Mouse (Mus musculus): ENCODE measurements around the gene Pttg1.

Gene Pttg1

DNA sequence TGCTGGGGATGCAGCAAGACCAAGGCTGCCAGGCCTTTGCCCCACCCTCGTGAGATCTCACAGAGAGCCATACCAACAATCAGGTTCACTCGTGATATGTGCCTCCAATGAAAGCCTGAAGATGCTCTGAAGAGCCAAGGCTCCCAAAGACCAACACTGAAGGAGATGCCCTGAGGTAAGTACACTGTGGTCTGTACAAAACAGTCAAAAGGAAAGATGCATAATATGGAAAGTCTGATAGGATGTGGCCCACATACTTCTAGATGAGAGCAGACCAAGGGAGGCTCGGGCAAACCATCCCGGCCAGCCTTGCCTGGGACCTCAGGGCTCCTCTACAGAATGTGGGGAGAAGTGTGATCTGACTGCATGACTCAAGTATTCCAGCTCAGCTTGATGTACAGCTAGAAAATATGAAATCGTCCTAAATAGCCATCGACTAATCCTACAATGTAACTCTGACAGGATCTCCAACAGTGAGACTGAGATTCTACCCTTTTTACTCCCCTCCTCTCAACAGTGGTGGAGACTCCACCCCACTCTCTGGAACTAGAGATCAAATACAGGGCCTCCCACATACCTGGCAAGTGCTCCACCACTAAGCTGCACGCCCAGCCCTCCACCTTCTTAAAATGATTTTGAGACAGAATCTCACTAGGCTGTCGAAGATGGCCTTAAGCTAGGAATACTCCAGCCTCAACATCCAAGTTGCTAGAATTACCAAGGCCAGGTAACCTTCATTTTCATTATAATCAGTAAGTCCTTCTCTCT is 48.8 kb downstream of the Pttg1 start:
- no peak for DNase-seq (ENCODE audit: low spot score in 2 of 2)

DNA sequence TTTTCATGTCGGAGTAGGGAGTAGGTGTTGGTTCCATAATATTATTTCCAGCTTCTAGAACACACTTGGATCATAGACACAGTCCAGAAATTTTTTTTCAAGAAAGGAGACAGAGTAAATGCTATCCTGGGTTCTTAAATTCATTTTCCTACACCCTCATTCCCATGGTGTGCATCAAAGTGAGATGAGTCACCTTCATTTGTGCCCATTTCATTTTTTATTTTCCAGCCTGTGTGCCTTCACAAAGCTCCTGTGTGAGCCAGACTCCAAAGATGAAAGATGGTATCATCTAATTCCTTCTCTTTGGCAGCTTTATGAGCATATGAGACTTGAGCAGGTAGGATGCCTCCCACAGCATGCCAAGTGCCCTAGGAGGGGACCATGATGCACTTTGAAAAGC is 49.5 kb downstream of the Pttg1 start:
- DNase-seq (ENCODE audit: low spot score in 2 of 2), result no peak

DNA sequence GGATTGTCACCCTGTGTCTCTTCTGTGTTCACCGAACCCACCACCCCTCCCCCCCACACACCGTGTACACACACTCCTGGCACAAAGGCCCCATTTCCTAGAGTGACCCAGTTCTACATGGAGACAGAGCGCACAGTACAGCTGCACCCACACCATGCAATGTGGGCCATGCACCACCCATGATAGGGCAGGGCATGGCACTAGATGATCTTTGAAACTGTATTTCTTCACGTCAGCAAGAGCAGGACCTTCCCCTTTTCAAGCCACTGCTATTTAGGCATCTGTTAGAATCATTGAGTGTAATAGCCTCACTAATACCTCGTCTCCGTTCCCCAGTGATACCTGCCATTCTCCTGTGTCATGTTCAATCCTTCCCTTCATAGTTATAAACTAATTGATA is 51.1 kb downstream of the Pttg1 start:
- no peak for DNase-seq (ENCODE audit: low spot score in 2 of 2)

- DNase-seq (ENCODE audit: low spot score in 2 of 2), result no peak
Measured at GRCm38 (mm10) chr11:43373367-43373766, 52.7 kb downstream of the Pttg1 start.

DNA sequence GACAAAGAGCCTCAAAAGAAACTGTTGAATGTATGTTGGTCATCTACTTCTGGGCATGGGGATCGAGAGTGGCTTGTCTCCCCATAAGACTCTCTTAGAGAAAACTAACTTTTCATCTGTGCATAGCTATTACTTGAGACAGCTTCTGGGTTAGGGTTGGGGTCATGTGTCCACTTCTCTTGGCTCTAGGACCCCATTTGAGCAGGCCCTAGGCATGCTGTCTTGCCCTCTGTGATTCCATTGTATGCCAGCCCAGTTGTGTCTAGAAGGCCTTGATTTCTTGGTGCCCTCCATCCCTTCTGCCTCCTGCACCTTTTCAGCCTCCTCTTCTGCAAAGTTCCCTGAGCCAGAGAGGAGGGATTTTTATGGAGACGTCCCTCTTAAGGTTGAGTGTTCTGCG is 54.2 kb downstream of the Pttg1 start:
- DNase-seq (ENCODE audit: low spot score in 2 of 2), result no peak

All from right cerebral cortex, postnatal 10 days (tissue).